Mouse (Mus musculus): Measurements from ENCODE around the gene Lrrc71. TPM values are rescaled to one million over a fixed set of nuclear protein-coding genes. Genes with fewer than 3 reads are reported as not detected.

The Lrrc71 gene
- polyA plus RNA-seq, 1 experiment from 2014 or later, result 0.92 TPM

- 52% methylated on average over 20 of the region's 20 CpGs for WGBS
- Histone ChIP-seq H3K27ac (ENCODE audit: low read length) (no peak overlapping the region), H3K4me1 (replicated peaks; ENCODE audit: control insufficient read depth, insufficient read depth, low read length) (peaks cover 7% of the 10 kb centered on the region; the same call in 1 of the 2 replicates), H3K4me2 (ENCODE audit: low read length) (peak overlapping the region; percentile 61), H3K9me3 (ENCODE audit: control insufficient read depth, low read length) (no peaks in the 10 kb centered on the region), H3K27me3 (replicated peaks; ENCODE audit: control insufficient read depth, insufficient read depth, low read length) (0 out of 2 replicates have a peak, but pooled peaks cover 2% of the 10 kb centered on the region), H3K36me3 (ENCODE audit: control insufficient read depth, insufficient read depth) (no peaks in the 10 kb centered on the region), H3K9ac (replicated peaks; ENCODE audit: low read depth, low read length) (peak overlapping the region; percentile 58), H3K4me3 (replicated peaks; ENCODE audit: low read length) (no peak overlapping the region; the same call in 1 of the 2 replicates)
- ATAC-seq, result 0 out of 2 replicates have a peak, but pooled peaks have one; percentile 5
Measured at GRCm38 (mm10) chr3:87756488-87756887, 8.1 kb upstream of the Lrrc71 start.

GRCm38 (mm10) chr3:87755964-87756363 is 7.5 kb upstream of the Lrrc71 start:
- Histone ChIP-seq H3K4me3 (replicated peaks; ENCODE audit: low read length) (peak overlapping the region; percentile 40), H3K27me3 (replicated peaks; ENCODE audit: control insufficient read depth, insufficient read depth, low read length) (0 out of 2 replicates have a peak, but pooled peaks cover 2% of the 10 kb centered on the region), H3K36me3 (ENCODE audit: control insufficient read depth, insufficient read depth) (no peaks in the 10 kb centered on the region), H3K9ac (replicated peaks; ENCODE audit: low read depth, low read length) (peak overlapping the region; percentile 58), H3K4me2 (ENCODE audit: low read length) (peak overlapping the region; percentile 61), H3K27ac (ENCODE audit: low read length) (no peak overlapping the region), H3K4me1 (replicated peaks; ENCODE audit: control insufficient read depth, insufficient read depth, low read length) (peaks cover 7% of the 10 kb centered on the region; the same call in 1 of the 2 replicates), H3K9me3 (ENCODE audit: control insufficient read depth, low read length) (no peaks in the 10 kb centered on the region)
- WGBS, result 3% methylated on average over 24 of the region's 24 CpGs
- peak; percentile 94 for ATAC-seq

- no peak overlapping the region for H3K4me2 ChIP-seq (ENCODE audit: low read length)
- no peak overlapping the region for H3K9ac ChIP-seq (replicated peaks; ENCODE audit: low read depth, low read length)
- no peak overlapping the region for H3K27ac ChIP-seq (ENCODE audit: low read length)
- no peak for ATAC-seq
- no peaks in the 10 kb centered on the region for H3K9me3 ChIP-seq (ENCODE audit: control insufficient read depth, low read length)
- peaks cover 7% of the 10 kb centered on the region; the same call in 1 of the 2 replicates for H3K4me1 ChIP-seq (replicated peaks; ENCODE audit: control insufficient read depth, insufficient read depth, low read length)
- H3K36me3 ChIP-seq (ENCODE audit: control insufficient read depth, insufficient read depth), result no peaks in the 10 kb centered on the region
- H3K27me3 ChIP-seq (replicated peaks; ENCODE audit: control insufficient read depth, insufficient read depth, low read length), result 0 out of 2 replicates have a peak, but pooled peaks cover 2% of the 10 kb centered on the region
- WGBS, result 83% methylated on average over 13 of the region's 13 CpGs
- no peak overlapping the region for H3K4me3 ChIP-seq (replicated peaks; ENCODE audit: low read length)
Measured at GRCm38 (mm10) chr3:87753829-87754228, 5.4 kb upstream of the Lrrc71 start.

- H3K27me3 ChIP-seq (replicated peaks; ENCODE audit: control insufficient read depth, insufficient read depth, low read length), result 0 out of 2 replicates have a peak, but pooled peaks cover 2% of the 10 kb centered on the region
- H3K36me3 ChIP-seq (ENCODE audit: control insufficient read depth, insufficient read depth), result no peaks in the 10 kb centered on the region
- ATAC-seq, result no peak
- H3K9me3 ChIP-seq (ENCODE audit: control insufficient read depth, low read length), result no peaks in the 10 kb centered on the region
- 92% methylated on average over 3 of the region's 3 CpGs for WGBS
- H3K4me2 ChIP-seq (ENCODE audit: low read length), result no peak overlapping the region
- no peak overlapping the region for H3K4me3 ChIP-seq (replicated peaks; ENCODE audit: low read length)
- peaks cover 7% of the 10 kb centered on the region; the same call in 1 of the 2 replicates for H3K4me1 ChIP-seq (replicated peaks; ENCODE audit: control insufficient read depth, insufficient read depth, low read length)
- H3K9ac ChIP-seq (replicated peaks; ENCODE audit: low read depth, low read length), result no peak overlapping the region
- H3K27ac ChIP-seq (ENCODE audit: low read length), result no peak overlapping the region
Measured at GRCm38 (mm10) chr3:87752567-87752966, 4.1 kb upstream of the Lrrc71 start.

GRCm38 (mm10) chr3:87749977-87750376 is 1.6 kb upstream of the Lrrc71 start:
- Histone ChIP-seq H3K36me3 (ENCODE audit: control insufficient read depth, insufficient read depth) (no peaks in the 10 kb centered on the region), H3K4me3 (replicated peaks; ENCODE audit: low read length) (no peak overlapping the region), H3K27me3 (replicated peaks; ENCODE audit: control insufficient read depth, insufficient read depth, low read length) (0 out of 2 replicates have a peak, but pooled peaks cover 2% of the 10 kb centered on the region), H3K4me1 (replicated peaks; ENCODE audit: control insufficient read depth, insufficient read depth, low read length) (peaks cover 6% of the 10 kb centered on the region; the same call in 1 of the 2 replicates), H3K9me3 (ENCODE audit: control insufficient read depth, low read length) (no peaks in the 10 kb centered on the region), H3K9ac (replicated peaks; ENCODE audit: low read depth, low read length) (no peak overlapping the region), H3K4me2 (ENCODE audit: low read length) (no peak overlapping the region), H3K27ac (ENCODE audit: low read length) (no peak overlapping the region)
- 89% methylated on average over 12 of the region's 12 CpGs for WGBS
- ATAC-seq, result no peak

GRCm38 (mm10) chr3:87749036-87749435 is 611 bp upstream of the Lrrc71 start:
- Histone ChIP-seq H3K27me3 (replicated peaks; ENCODE audit: control insufficient read depth, insufficient read depth, low read length) (no peaks in the 10 kb centered on the region), H3K4me1 (replicated peaks; ENCODE audit: control insufficient read depth, insufficient read depth, low read length) (peaks cover 6% of the 10 kb centered on the region; the same call in 1 of the 2 replicates), H3K9ac (replicated peaks; ENCODE audit: low read depth, low read length) (no peak overlapping the region), H3K4me3 (replicated peaks; ENCODE audit: low read length) (no peak overlapping the region), H3K9me3 (ENCODE audit: control insufficient read depth, low read length) (no peaks in the 10 kb centered on the region), H3K27ac (ENCODE audit: low read length) (no peak overlapping the region), H3K36me3 (ENCODE audit: control insufficient read depth, insufficient read depth) (no peaks in the 10 kb centered on the region), H3K4me2 (ENCODE audit: low read length) (no peak overlapping the region)
- no peak for ATAC-seq
- 21% methylated on average over 5 of the region's 5 CpGs for WGBS

- H3K4me3 ChIP-seq (replicated peaks; ENCODE audit: low read length), result no peak overlapping the region
- no peaks in the 10 kb centered on the region for H3K36me3 ChIP-seq (ENCODE audit: control insufficient read depth, insufficient read depth)
- WGBS, result 40% methylated on average over 18 of the region's 18 CpGs
- H3K9ac ChIP-seq (replicated peaks; ENCODE audit: low read depth, low read length), result peak overlapping the region; percentile 20; the same call in 1 of the 2 replicates
- peaks cover 6% of the 10 kb centered on the region; the same call in 1 of the 2 replicates for H3K4me1 ChIP-seq (replicated peaks; ENCODE audit: control insufficient read depth, insufficient read depth, low read length)
- H3K9me3 ChIP-seq (ENCODE audit: control insufficient read depth, low read length), result no peaks in the 10 kb centered on the region
- ATAC-seq, result no peak
- no peaks in the 10 kb centered on the region for H3K27me3 ChIP-seq (replicated peaks; ENCODE audit: control insufficient read depth, insufficient read depth, low read length)
- 0 out of 2 replicates have a peak overlapping the region, but pooled peaks have one; percentile 9 for H3K4me2 ChIP-seq (ENCODE audit: low read length)
- no peak overlapping the region for H3K27ac ChIP-seq (ENCODE audit: low read length)
Measured at GRCm38 (mm10) chr3:87745036-87745659, 3.3 kb downstream of the Lrrc71 start.

DNA sequence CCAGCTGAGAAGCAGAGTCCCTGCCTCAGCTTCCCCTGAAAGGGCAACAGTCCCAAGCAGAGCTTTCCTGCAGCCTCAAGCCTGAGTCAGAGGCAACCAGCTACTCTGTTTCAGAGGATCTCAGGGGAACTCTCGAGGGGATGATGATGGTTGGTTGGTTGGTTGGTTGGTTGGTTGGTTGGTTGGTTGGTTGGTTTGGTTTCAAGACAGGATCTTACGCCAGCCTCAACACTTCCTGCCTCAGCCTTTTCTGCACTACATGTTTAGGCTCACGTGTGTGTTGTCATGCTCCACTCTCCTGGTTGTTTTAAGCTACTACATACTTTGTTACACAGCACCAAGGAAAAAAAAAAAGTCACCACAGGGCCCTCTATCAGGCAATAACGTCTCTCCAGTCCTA is 4.5 kb downstream of the Lrrc71 start:
- H3K4me3 ChIP-seq (replicated peaks; ENCODE audit: low read length), result no peak overlapping the region
- 83% methylated on average over 4 of the region's 4 CpGs for WGBS

DNA sequence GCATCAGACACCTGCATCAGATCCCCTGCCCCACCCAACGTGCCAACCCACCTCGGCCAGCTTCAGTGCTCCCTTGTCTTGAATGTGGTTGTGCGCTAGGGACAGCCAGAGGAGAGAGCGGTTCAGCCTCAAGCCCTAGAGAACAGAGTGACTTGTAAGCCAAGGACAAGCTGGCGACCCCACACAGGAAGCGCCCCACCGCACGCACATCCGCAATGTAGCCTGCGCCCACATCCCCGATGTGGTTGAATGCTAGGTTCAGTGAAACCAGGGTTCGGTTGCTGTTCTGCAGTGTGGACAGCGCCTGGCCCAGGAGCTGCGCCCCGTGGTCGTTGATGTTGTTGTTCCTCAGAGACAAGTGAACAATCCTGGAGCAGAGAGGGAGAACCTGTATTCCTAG is 5.7 kb downstream of the Lrrc71 start:
- no peak for ATAC-seq
- 91% methylated on average over 16 of the region's 16 CpGs for WGBS

More for the DNA sequence above, 4.5 kb downstream of the Lrrc71 start:
- H3K36me3 ChIP-seq (ENCODE audit: control insufficient read depth, insufficient read depth), result no peaks in the 10 kb centered on the region
- no peak overlapping the region for H3K27ac ChIP-seq (ENCODE audit: low read length)
- H3K4me2 ChIP-seq (ENCODE audit: low read length), result no peak overlapping the region
- peaks cover 6% of the 10 kb centered on the region; the same call in 1 of the 2 replicates for H3K4me1 ChIP-seq (replicated peaks; ENCODE audit: control insufficient read depth, insufficient read depth, low read length)
- no peaks in the 10 kb centered on the region for H3K27me3 ChIP-seq (replicated peaks; ENCODE audit: control insufficient read depth, insufficient read depth, low read length)
- no peaks in the 10 kb centered on the region for H3K9me3 ChIP-seq (ENCODE audit: control insufficient read depth, low read length)
- H3K9ac ChIP-seq (replicated peaks; ENCODE audit: low read depth, low read length), result no peak overlapping the region
- no peak for ATAC-seq

More for the DNA sequence above, 5.7 kb downstream of the Lrrc71 start:
- H3K27ac ChIP-seq (ENCODE audit: low read length), result no peak overlapping the region
- peaks cover 6% of the 10 kb centered on the region; the same call in 1 of the 2 replicates for H3K4me1 ChIP-seq (replicated peaks; ENCODE audit: control insufficient read depth, insufficient read depth, low read length)
- H3K4me3 ChIP-seq (replicated peaks; ENCODE audit: low read length), result no peak overlapping the region
- peaks cover 4% of the 10 kb centered on the region; the same call in 1 of the 2 replicates for H3K36me3 ChIP-seq (ENCODE audit: control insufficient read depth, insufficient read depth)
- H3K9me3 ChIP-seq (ENCODE audit: control insufficient read depth, low read length), result no peaks in the 10 kb centered on the region
- no peak overlapping the region for H3K9ac ChIP-seq (replicated peaks; ENCODE audit: low read depth, low read length)
- no peaks in the 10 kb centered on the region for H3K27me3 ChIP-seq (replicated peaks; ENCODE audit: control insufficient read depth, insufficient read depth, low read length)
- no peak overlapping the region for H3K4me2 ChIP-seq (ENCODE audit: low read length)
